Mouse (Mus musculus): ENCODE measurements around the gene Hist1h2bf. TPM values are rescaled to one million over a fixed set of nuclear protein-coding genes. Genes with fewer than 3 reads are reported as not detected.
"Not testable (repeated sequence)": the region's sequence is repeated elsewhere in the genome, so short reads cannot be mapped to it uniquely, and the experiment has no call there.

Hist1h2bf gene
- total RNA-seq, 1 experiment from 2014 or later, result 32.7 TPM

- ATAC-seq (ENCODE audit: extremely low read depth, insufficient number of reproducible peaks, low FRiP score, poor library complexity, severe bottlenecking), result no peak
Observed at GRCm38 (mm10) chr13:23552962-23553361, 21.0 kb downstream of the Hist1h2bf start, which contains the start of gene Hist1h1d. Gene Hist1h1d (plus strand): TSS chr13:23553262.

DNA sequence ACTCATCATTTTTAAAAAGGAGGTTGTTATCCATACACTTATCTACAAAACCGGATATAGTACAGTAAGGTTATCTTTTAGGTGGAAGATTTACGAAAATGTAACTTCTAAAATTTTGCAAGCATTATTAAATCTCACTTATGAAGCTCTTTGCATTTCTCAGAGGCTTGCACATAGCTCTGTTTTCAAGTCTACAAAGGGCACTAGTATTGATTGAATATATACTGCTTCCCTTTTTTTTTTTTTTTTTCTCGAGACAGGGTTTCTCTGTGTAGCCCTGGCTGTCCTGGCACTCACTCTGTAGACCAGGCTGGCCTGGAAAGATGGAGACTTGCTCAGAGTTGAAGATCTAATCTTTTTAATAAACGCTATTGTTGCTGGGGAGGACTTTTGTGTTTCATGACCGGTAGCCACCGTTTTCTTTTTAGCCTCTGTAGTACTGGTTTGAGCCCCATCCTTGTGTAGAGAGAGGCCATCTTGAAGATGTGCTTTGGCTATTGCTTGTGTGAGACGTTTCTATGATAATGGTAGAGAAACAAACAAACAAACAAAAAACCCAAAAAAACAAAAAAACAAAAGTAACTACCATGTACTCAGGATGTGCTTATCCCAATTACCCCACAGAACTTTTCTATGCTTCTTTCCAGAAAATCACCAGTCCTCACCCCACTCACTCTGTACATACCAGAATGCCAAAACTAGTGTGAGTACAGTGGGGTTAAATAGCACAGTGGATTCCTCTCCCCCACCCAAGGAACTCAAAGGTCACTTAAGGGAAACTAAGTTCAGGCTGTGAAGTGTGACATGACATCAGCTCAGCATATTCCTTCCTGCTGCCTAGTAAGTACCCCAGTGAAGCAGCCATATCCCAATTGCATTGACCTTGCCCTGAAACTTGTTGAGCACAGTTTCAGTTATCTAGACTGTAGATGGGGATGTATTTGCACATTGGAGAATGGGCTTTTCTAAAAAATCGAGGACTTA is 21.8 kb downstream of the Hist1h2bf start:
- ATAC-seq (ENCODE audit: extremely low read depth, insufficient number of reproducible peaks, low FRiP score, poor library complexity, severe bottlenecking), result no peak

GRCm38 (mm10) chr13:23551146-23551834 is 22.7 kb downstream of the Hist1h2bf start, which contains the start of gene Hist1h4f:
Gene Hist1h4f (minus strand): TSS chr13:23551648.
- ATAC-seq (ENCODE audit: extremely low read depth, insufficient number of reproducible peaks, low FRiP score, poor library complexity, severe bottlenecking), result peak; percentile 70

GRCm38 (mm10) chr13:23550761-23551145 is 23.2 kb downstream of the Hist1h2bf start:
- no peak for ATAC-seq (ENCODE audit: extremely low read depth, insufficient number of reproducible peaks, low FRiP score, poor library complexity, severe bottlenecking)

DNA sequence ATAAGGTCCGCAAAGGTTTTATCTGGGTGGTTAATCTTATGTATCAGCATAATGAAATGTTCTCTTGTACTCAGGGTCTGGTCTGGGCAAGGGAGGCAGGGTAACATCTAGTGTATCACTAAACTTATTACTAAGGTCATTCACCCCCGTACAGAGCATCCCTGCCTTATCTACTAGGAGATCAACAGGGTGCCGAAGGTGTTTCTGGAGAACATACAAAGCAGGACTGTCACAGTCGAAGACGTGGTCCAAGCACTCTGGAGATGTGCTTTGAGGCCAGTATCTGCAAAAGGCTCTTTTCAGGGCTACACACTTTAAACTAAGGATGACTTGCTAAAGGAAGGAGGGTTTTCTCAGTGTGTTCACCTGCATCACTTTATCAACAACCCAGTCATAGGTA is 27.3 kb downstream of the Hist1h2bf start:
- ATAC-seq (ENCODE audit: extremely low read depth, insufficient number of reproducible peaks, low FRiP score, poor library complexity, severe bottlenecking), result no peak

- not testable (repeated sequence) for ATAC-seq (ENCODE audit: extremely low read depth, insufficient number of reproducible peaks, low FRiP score, poor library complexity, severe bottlenecking)
Observed at GRCm38 (mm10) chr13:23544787-23545120, 29.2 kb downstream of the Hist1h2bf start.

GRCm38 (mm10) chr13:23543965-23544786 is 29.8 kb downstream of the Hist1h2bf start, which contains the start of gene Hist1h3f:
Gene Hist1h3f (plus strand): TSS chr13:23544052.
- peak; percentile 91 for ATAC-seq (ENCODE audit: extremely low read depth, insufficient number of reproducible peaks, low FRiP score, poor library complexity, severe bottlenecking)

- peak; percentile 88 for ATAC-seq (ENCODE audit: extremely low read depth, insufficient number of reproducible peaks, low FRiP score, poor library complexity, severe bottlenecking)
Observed at GRCm38 (mm10) chr13:23542999-23543607, 30.9 kb downstream of the Hist1h2bf start, which contains the start of gene Hist1h2bh. Gene Hist1h2bh (minus strand): TSS chr13:23543392.

GRCm38 (mm10) chr13:23542225-23542980 is 31.6 kb downstream of the Hist1h2bf start:
- not testable (repeated sequence) for ATAC-seq (ENCODE audit: extremely low read depth, insufficient number of reproducible peaks, low FRiP score, poor library complexity, severe bottlenecking)

- no peak for ATAC-seq (ENCODE audit: extremely low read depth, insufficient number of reproducible peaks, low FRiP score, poor library complexity, severe bottlenecking)
Observed at GRCm38 (mm10) chr13:23541497-23541896, 32.5 kb downstream of the Hist1h2bf start.

DNA sequence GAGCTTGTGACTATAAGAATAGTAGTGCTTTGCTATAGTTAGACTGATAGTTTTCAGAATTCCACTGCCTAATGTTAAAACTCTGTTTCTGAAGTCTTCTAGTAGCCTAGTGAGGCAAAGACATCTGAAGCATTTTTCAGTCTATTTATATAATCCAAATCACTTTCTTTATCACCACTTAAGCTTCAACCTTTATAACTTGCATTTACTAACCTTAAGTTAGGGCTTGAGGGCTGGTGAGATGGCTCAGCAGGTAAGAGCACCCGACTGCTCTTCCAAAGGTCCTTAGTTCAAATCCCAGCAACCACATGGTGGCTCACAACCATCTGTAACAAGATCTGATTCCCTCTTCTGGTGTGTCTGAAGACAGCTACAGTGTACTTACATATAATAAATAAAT is 34.2 kb downstream of the Hist1h2bf start:
- ATAC-seq (ENCODE audit: extremely low read depth, insufficient number of reproducible peaks, low FRiP score, poor library complexity, severe bottlenecking), result not testable (repeated sequence)

- no peak for ATAC-seq (ENCODE audit: extremely low read depth, insufficient number of reproducible peaks, low FRiP score, poor library complexity, severe bottlenecking)
Observed at GRCm38 (mm10) chr13:23538249-23538648, 35.7 kb downstream of the Hist1h2bf start.

- ATAC-seq (ENCODE audit: extremely low read depth, insufficient number of reproducible peaks, low FRiP score, poor library complexity, severe bottlenecking), result no peak
Observed at GRCm38 (mm10) chr13:23537006-23537710, 36.8 kb downstream of the Hist1h2bf start.

DNA sequence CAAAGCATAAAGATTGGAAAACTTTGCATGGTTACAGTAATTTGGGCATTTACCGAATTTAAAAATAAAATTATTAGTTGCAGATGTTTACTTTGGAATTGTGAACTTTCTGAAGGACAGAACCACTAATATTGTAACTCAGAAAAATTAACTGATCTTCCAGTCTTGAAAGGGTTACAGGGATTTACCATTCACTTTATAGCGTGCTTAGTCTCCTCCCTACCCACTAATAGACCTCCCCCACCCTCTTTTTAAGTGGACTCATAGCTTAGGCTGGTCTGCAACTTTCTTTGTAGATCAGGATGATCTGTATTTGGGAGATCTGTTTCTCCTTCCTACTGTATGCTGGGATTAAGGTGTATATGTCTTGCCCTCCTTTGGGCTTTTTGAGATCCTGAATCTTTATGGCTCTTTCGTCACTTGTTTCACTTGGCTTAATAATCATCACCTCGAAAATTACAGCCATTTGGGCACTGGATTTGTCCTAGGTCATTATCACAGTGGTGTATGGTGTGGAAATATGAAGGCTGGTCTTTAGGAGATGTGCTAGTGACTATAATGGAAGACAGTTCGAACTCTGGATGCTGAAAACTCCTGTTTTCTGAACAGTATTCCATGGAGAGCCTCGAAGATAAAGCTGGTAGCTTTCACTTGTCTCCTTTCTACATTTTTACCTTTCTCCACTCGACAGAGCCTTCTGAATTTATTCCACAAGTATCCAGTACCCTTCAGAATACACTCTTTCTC is 37.7 kb downstream of the Hist1h2bf start:
- ATAC-seq (ENCODE audit: extremely low read depth, insufficient number of reproducible peaks, low FRiP score, poor library complexity, severe bottlenecking), result no peak

DNA sequence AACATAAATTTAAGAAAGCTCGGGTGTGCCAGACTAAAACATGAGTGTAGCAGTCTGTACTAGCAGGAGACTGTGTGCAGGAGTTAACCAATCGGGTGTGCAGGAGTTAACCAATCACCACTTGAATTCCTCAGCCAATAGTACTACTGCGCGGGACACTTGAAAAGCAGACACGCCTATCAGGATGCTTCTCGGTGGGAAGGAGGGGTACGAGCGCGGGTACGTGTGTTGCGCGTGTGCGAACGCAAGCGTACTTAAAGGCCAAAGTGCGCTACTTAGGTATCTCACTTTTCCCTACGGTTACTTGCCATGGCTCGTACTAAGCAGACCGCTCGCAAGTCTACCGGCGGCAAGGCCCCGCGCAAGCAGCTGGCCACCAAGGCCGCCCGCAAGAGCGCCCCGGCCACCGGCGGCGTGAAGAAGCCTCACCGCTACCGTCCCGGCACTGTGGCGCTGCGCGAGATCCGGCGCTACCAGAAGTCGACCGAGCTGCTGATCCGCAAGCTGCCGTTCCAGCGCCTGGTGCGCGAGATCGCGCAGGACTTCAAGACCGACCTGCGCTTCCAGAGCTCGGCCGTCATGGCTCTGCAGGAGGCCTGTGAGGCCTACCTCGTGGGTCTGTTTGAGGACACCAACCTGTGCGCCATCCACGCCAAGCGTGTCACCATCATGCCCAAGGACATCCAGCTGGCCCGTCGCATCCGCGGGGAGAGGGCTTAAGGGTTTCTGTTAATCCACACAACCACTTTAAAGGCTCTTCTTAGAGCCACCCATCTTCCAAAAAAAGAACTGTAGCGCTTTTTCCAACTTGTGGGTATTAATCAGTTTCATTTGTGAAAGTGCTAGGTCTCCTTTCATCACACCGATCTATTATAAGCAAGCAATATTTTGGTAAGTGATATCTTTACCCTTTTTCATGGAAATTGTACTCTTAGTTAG is 38.6 kb downstream of the Hist1h2bf start, which contains the start of gene Hist1h3g:
Gene Hist1h3g, plus strand, starts transcription at position 286 of the 939 bp plus-strand sequence.
- peak; percentile 75 for ATAC-seq (ENCODE audit: extremely low read depth, insufficient number of reproducible peaks, low FRiP score, poor library complexity, severe bottlenecking)

Measured in neutrophil, adult 5-6 weeks (primary cell).